Mouse (Mus musculus) left cerebral cortex, postnatal 4 days (tissue): ENCODE results near the gene Gapdh. TPM values are rescaled to one million over a fixed set of nuclear protein-coding genes. Genes with fewer than 3 reads are reported as not detected.

Experiments used
- DNase-seq: peaks from one replicate; pipeline ENCODE4 v3.0.0-alpha.2; 2022
- intact Hi-C: fragments of 180-260 bp; cut with DNase I; formaldehyde crosslinking; loops from one replicate; pipeline ENCODE4 v1.15.1; 2025
- total RNA-seq, 2 experiments: library from RNA; stranded (reverse); gene quantifications; 2 replicates each; pipeline ENCODE4 v1.2.3; 2021

Gene Gapdh
- total RNA-seq, 2 experiments from 2014 or later: 1,244 to 1,314 TPM

DNA sequence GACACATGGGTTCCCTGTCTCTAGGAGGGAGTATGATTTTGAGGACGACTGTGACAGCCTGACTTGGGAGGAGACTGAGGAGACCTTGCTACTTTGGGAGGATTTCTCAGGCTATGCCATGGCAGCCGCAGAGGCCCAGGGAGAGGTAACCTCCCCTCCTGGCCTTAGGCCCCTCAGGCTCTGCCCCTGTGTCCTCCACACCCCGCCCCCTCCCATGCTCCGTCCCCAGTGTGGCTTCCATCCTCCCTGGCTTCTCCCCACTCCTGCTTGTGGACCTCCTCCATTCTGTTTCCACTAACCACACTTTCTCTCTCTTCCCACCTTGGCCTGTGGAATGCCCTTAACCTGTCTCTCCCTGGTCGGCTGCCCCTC is 13.3 kb downstream of the Gapdh start:
- intact Hi-C loops: no loop called here
- no peak for DNase-seq

DNA sequence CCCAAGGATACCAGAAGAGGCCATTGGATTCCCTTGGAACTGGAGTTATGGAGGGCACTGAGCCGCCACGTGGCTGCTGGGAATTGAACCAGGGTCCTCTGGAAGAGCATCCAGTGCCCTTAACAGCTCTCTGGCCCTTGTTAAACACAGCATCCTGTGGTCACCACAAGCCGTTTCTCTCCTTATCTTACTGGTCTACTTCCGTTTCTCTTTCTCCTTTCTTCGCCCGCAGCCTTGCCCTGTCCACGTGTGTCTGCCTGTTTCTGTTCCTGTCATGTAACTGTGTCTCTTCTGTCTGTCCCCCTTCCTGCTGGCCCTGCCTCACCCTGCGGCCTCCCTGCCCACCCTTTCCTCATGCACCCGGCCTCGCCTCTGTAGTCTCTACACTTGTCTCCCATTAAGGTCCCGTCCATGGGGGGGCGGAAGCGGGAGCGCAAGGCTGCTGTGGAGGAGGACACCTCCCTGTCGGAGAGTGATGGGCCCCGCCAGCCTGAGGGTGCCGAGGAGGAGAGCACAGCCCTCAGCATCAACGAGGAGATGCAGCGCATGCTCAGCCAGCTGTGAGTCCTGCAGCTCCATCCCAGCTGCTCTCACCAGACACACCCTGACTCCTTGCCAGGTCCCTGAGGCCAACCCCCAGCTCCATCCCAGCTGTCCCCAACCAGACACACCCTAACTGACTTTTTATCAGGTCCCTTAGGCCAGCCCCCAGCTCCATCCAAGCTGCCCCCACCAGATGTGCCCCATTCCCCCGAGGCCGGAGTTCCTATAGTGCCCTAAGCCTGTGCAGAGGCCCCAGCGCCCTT is 13.9 kb downstream of the Gapdh start:
- intact Hi-C loops: no loop called here
- no peak for DNase-seq

DNA sequence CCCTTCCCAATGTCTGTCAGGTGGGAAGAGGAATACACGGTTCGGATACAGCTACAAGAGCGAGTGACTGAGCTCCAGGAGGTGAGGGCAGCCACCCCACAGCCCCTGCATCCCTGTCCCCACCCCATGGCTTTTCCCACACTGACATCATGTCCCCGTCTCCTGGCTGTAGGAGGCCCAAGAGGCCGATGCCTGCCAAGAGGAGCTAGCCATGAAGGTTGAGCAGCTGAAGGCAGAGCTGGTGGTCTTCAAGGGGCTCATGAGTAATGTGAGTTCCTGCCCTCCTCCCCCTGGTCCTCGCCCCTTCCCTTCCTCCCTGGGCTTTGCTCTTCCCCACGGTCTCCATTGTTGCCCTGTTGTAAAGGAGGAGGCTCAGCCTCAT is 16.7 kb downstream of the Gapdh start:
- no peak for DNase-seq

GRCm38 (mm10) chr6:125148926-125149568 is 17.2 kb downstream of the Gapdh start:
- peak; percentile 71 for DNase-seq
- intact Hi-C loops: loop anchor here (5.0 kb wide), 1 partner anchor 118 kb away; no protein-coding TSS in a partner anchor

More for the DNA sequence above, 16.7 kb downstream of the Gapdh start:
- intact Hi-C loops: loop anchor here (5.0 kb wide), 1 partner anchor 118 kb away; no protein-coding TSS in a partner anchor

GRCm38 (mm10) chr6:125148251-125148925 is 17.9 kb downstream of the Gapdh start:
- intact Hi-C loops: loop anchor here (5.0 kb wide), 1 partner anchor 119 kb away; no protein-coding TSS in a partner anchor
- DNase-seq: no peak

DNA sequence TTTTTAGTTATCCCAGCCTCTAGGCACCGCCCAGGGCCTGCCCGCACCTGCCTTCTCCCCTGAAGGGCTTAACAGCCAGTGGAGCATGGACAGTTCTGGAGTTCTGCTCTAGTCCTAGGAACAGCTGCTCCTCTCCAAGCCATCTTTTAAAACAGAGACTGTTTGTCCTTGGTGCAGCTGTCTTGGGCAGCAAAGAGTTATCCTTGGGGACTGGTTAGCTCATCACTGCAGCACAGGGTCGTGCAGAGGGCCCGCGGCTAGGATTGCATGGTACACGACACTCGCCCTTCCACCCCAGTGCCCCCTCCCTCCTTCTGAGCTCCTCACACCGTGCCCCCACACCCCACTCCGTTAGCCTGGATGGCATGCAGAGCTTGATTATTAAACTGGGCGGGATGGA is 18.9 kb downstream of the Gapdh start:
- intact Hi-C loops: loop anchor here (5.0 kb wide), 1 partner anchor 120 kb away; no protein-coding TSS in a partner anchor
- no peak for DNase-seq

GRCm38 (mm10) chr6:125146797-125147196 is 19.5 kb downstream of the Gapdh start:
- DNase-seq: peak; percentile 45
- intact Hi-C loops: loop anchor here (5.0 kb wide), 1 partner anchor 121 kb away; no protein-coding TSS in a partner anchor

- no peak for DNase-seq
- intact Hi-C loops: loop anchor here (5.0 kb wide), 1 partner anchor 121 kb away; no protein-coding TSS in a partner anchor
Measured at GRCm38 (mm10) chr6:125146148-125146547, 20.1 kb downstream of the Gapdh start.

- peak; percentile 40 for DNase-seq
- intact Hi-C loops: loop anchor here (5.0 kb wide), 1 partner anchor 122 kb away; no protein-coding TSS in a partner anchor
Measured at GRCm38 (mm10) chr6:125145479-125145951, 20.8 kb downstream of the Gapdh start.

DNA sequence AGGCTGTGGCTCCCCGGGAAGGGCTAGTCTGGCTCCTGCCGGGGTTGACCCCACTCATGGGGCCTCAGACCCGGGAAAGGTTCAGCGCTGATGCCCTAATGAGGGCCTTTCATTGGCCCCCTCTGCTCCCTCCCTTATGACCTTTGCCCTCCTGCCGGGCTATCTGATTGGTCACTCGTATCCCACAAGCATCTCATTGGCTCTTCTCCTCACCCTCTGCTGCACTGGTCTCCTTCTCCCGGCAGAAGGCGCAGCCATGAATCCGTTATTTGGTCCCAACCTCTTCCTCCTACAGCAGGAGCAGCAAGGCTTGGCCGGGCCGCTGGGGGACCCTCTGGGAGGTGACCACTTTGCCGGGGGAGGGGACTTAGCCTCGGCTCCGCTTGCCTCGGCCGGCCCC is 21.3 kb downstream of the Gapdh start, which contains the start of gene Iffo1:
Gene Iffo1 (plus strand): TSS at position 241 of the 400 bp plus-strand sequence.
- intact Hi-C loops: loop anchor here (5.0 kb wide), 1 partner anchor 122 kb away; no protein-coding TSS in a partner anchor

DNA sequence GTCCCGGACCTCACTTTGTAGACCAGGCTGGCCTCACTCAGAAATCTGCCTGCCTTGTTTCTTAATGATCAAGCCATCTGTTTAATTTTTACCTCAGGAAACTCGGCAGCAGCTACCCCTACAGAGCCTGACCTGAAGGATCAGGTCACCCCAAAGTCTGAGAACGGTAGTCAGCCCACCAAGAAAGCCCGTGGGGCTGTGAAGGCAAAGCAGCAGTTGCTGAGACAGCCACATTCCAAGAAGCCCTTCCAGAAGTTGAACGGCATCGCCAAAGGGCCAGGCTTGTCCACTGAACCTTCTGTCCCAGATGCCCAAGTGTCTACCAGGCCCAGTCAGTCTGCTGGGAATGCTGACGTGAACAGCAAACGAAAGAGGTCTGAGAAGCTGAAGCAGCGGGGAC is 22.4 kb downstream of the Gapdh start:
- no peak for DNase-seq
- intact Hi-C loops: no loop called here

More for the DNA sequence above, 21.3 kb downstream of the Gapdh start, which contains the start of gene Iffo1:
- DNase-seq: peak; percentile 93

GRCm38 (mm10) chr6:125143128-125143527 is 23.1 kb downstream of the Gapdh start:
- intact Hi-C loops: no loop called here

GRCm38 (mm10) chr6:125142436-125142835 is 23.8 kb downstream of the Gapdh start:
- intact Hi-C loops: no loop called here
- DNase-seq: no peak

More at GRCm38 (mm10) chr6:125143128-125143527, 23.1 kb downstream of the Gapdh start:
- DNase-seq: no peak

DNA sequence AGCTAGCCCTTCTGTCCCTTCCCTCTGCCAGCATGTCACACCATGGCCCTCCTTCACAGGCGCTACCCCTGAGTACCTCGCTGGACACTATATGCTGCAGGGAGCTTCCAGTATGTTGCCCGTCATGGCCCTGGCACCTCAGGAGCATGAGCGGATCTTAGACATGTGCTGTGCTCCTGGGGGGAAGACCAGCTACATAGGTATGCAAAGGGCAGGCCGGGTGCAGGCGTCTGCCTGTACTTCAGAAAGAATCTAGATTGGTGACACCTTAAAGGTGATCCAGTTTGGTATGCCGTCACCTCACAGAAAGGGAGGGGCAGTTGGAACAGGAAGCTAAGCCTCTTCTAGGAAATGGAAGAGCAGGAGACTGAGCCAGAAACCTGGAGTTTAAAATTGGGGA is 26.5 kb downstream of the Gapdh start:
- intact Hi-C loops: no loop called here

GRCm38 (mm10) chr6:125137002-125137671 is 29.1 kb downstream of the Gapdh start:
- intact Hi-C loops: no loop called here
- no peak for DNase-seq

More for the DNA sequence above, 26.5 kb downstream of the Gapdh start:
- no peak for DNase-seq

- intact Hi-C loops: no loop called here
- no peak for DNase-seq
Measured at GRCm38 (mm10) chr6:125132470-125132869, 33.8 kb downstream of the Gapdh start.

GRCm38 (mm10) chr6:125131302-125132156 is 34.7 kb downstream of the Gapdh start, which contains the start of gene Nop2:
Gene Nop2 (plus strand): TSS chr6:125131909.
- intact Hi-C loops: no loop called here
- DNase-seq: peak; percentile 90

DNA sequence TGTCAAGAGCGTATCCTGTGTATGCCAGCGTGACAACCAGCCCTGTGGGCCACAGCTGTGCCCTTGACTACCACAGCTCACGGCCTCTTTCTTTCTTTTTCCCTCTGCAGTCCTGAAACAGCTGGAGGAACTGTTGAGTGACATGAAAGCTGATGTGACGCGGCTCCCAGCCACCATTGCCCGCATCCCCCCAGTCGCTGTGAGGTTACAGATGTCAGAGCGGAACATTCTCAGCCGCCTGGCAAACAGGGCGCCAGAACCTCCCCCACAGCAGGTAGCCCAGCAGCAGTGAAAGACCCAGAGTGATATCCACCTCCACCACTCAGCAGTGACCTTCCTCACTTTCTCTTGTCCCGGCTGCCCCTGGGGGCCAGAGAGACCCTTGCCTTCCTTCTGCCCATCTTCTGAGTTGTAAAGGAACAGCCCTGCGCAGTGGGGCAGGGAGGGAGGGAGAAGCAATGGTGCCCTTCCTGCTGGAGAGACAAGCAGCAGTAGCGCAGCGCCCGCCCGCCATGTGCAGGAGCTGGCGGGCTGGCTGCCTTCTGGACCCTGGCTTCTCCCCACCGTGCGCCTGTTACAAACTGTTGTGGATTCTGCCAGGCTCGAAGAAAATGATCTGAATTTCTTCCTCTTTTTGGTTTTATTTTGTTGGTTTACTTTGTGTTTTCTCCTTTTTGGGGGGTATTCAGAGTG is 36.4 kb downstream of the Gapdh start:
- intact Hi-C loops: no loop called here
- peak; percentile 21 for DNase-seq
